Mouse (Mus musculus) brain, embryonic 14.5 days (tissue): ENCODE measurements around the gene Cldnd1.

Source experiments
- CTCF ChIP-seq: fragments of 200-500 bp; IDR thresholded peaks from 2 replicates; pipeline ENCODE4 v1.5.1; 2012; ENCODE audit warnings: inconsistent platforms, mild to moderate bottlenecking, moderate library complexity, borderline replicate concordance; ENCODE audit not compliant: insufficient read depth, insufficient read length; ENCODE audit errors: extremely low read depth
- POLR2A ChIP-seq: fragments of 200-500 bp; IDR thresholded peaks from 2 replicates; pipeline ENCODE4 v1.6.1; 2012; ENCODE audit warnings: mild to moderate bottlenecking, inconsistent platforms, borderline replicate concordance; ENCODE audit not compliant: poor library complexity, insufficient read depth, insufficient read length, severe bottlenecking; ENCODE audit errors: extremely low read depth

DNA sequence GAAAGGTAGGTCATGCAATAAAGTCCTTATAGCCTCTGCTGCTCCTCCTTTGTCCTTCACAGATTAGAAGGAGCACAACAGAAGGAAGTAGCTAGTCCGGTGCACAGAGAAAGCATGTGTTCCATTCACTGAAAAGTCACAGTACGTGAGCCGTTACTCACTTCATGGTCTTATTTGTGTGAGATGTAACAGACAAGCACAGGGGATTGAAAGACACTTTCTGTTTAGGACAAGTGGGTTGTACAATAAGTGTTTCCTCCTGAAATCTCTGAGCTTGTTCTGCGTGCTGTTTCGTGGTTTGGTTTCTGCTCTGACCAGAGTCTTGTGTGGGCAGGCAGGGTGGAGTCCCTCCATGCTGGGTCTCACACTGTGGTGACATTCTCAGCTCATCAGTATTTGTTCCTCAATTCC, 37.4 kb upstream of the Cldnd1 start:
- TF ChIP-seq POLR2A (no peak), CTCF (no peak)
